9 mouse cellular contexts compared by ENCODE assay signal in genomic region chr8:114505351-114506347, GRCm38 (mm10).
DNase-seq lines count a peak whose midpoint lies in the region; ATAC-seq and TF ChIP-seq lines count a peak whose summit lies in the region.
"Had no signal": no experiment of that assay in that cellular context is flagged by ENCODE, and none has a peak within 500 bp of the region (broad histone marks: within the 10 kb centered on the region; RNA-seq: fewer than 3 reads in every experiment).

No protein-coding gene starts in this region.

- no peak overlapping the region for H3K4me2 ChIP-seq in lung, postnatal 0 days (replicated peaks; ENCODE audit: low read depth, low read length)
- H3K4me2 ChIP-seq in intestine, embryonic 14.5 days (ENCODE audit: low read length), result peak overlapping the region; percentile 32
- peak overlapping the region; percentile 18; the same call in 1 of the 2 replicates for H3K4me2 ChIP-seq in stomach, embryonic 14.5 days (replicated peaks; ENCODE audit: low read depth, low read length)
- H3K4me2 ChIP-seq: forebrain, embryonic 12.5 days had no signal

- H3K4me3 ChIP-seq in lung, postnatal 0 days (ENCODE audit: low read depth, low read length), result no peak overlapping the region
- H3K4me3 ChIP-seq in intestine, embryonic 14.5 days (ENCODE audit: low read depth, low read length), result no peak overlapping the region
- no peak overlapping the region for H3K4me3 ChIP-seq in stomach, embryonic 14.5 days (ENCODE audit: low read depth, low read length)
- H3K4me3 ChIP-seq: forebrain, embryonic 12.5 days had no signal

- H3K4me1 ChIP-seq in lung, postnatal 0 days (ENCODE audit: insufficient read depth, low read depth, low read length), result peaks cover 6% of the 10 kb centered on the region; the same call in 1 of the 2 replicates
- peaks cover 26% of the 10 kb centered on the region for H3K4me1 ChIP-seq in intestine, embryonic 14.5 days (replicated peaks; ENCODE audit: control insufficient read depth, insufficient read depth, low read length)
- H3K4me1 ChIP-seq in stomach, embryonic 14.5 days (ENCODE audit: control insufficient read depth, insufficient read depth, low read length), result peaks cover 12% of the 10 kb centered on the region; the same call in 1 of the 2 replicates

- peak; percentile 34 for ATAC-seq in frontal cortex, adult (ENCODE audit: low TSS enrichment)
- peak; percentile 33; the same call in 1 of the 2 replicates for ATAC-seq in lung, postnatal 0 days
- ATAC-seq in intestine, embryonic 14.5 days (replicated peaks; ENCODE audit: low FRiP score, low TSS enrichment, low read depth), result peak; percentile 70
- no peak for ATAC-seq in stomach, embryonic 14.5 days (ENCODE audit: insufficient number of reproducible peaks, insufficient read depth, low FRiP score, low read depth)

- no peak overlapping the region for H3K27ac ChIP-seq in lung, postnatal 0 days (ENCODE audit: low read length)
- H3K27ac ChIP-seq in intestine, embryonic 14.5 days (ENCODE audit: low read depth), result no peak overlapping the region; the same call in 1 of the 2 replicates
- no peak overlapping the region for H3K27ac ChIP-seq in stomach, embryonic 14.5 days (ENCODE audit: low read length)

- H3K36me3 ChIP-seq in lung, postnatal 0 days (ENCODE audit: insufficient read depth, low read length), result no peaks in the 10 kb centered on the region
- no peaks in the 10 kb centered on the region for H3K36me3 ChIP-seq in intestine, embryonic 14.5 days (ENCODE audit: control insufficient read depth, insufficient read depth, low read length)
- H3K36me3 ChIP-seq in stomach, embryonic 14.5 days (ENCODE audit: control insufficient read depth, insufficient read depth, low read length), result no peaks in the 10 kb centered on the region
- H3K36me3 ChIP-seq: forebrain, embryonic 12.5 days had no signal

- no peaks in the 10 kb centered on the region for H3K27me3 ChIP-seq in lung, postnatal 0 days (replicated peaks; ENCODE audit: insufficient read depth, low read length)
- H3K27me3 ChIP-seq in intestine, embryonic 14.5 days (replicated peaks; ENCODE audit: control insufficient read depth, insufficient read depth, low read length), result no peaks in the 10 kb centered on the region
- no peaks in the 10 kb centered on the region for H3K27me3 ChIP-seq in stomach, embryonic 14.5 days (ENCODE audit: control insufficient read depth, insufficient read depth, low read length)

- H3K9ac ChIP-seq in lung, postnatal 0 days (replicated peaks; ENCODE audit: low read depth), result no peak overlapping the region
- no peak overlapping the region for H3K9ac ChIP-seq in intestine, embryonic 14.5 days (ENCODE audit: low read length)
- H3K9ac ChIP-seq in stomach, embryonic 14.5 days (replicated peaks; ENCODE audit: low read depth, low read length), result no peak overlapping the region
- H3K9ac ChIP-seq: forebrain, embryonic 12.5 days had no signal

- DNase-seq in frontal cortex, postnatal 14 days (ENCODE audit: low spot score in 2 of 2), result no peak
- DNase-seq in lung, postnatal 0 days (ENCODE audit: low spot score), result no peak
- DNase-seq in lung, postnatal 10 days, result no peak
- peak; percentile 67 for DNase-seq in intestine, embryonic 14.5 days (ENCODE audit: low spot score)
- DNase-seq in right cerebral cortex, adult 2 months (ENCODE audit: low spot score in 2 of 2), result no peak
- DNase-seq in testis, postnatal 14 days (ENCODE audit: low spot score), result no peak

- TF ChIP-seq EP300 in lung, postnatal 0 days (IDR thresholded peaks at IDR 0.05), result no peak

- H3K9me3 ChIP-seq in lung, postnatal 0 days (ENCODE audit: low read length), result no peaks in the 10 kb centered on the region
- H3K9me3 ChIP-seq in intestine, embryonic 14.5 days (ENCODE audit: control insufficient read depth, low read length), result no peaks in the 10 kb centered on the region
- no peaks in the 10 kb centered on the region for H3K9me3 ChIP-seq in stomach, embryonic 14.5 days (ENCODE audit: control insufficient read depth, low read depth, low read length)
- H3K9me3 ChIP-seq: forebrain, embryonic 12.5 days had no signal

- 59% methylated on average over 18 of the region's 18 CpGs for WGBS in lung, postnatal 0 days
- WGBS in intestine, embryonic 14.5 days, result 60% methylated on average over 18 of the region's 18 CpGs
- 64% methylated on average over 18 of the region's 18 CpGs for WGBS in stomach, embryonic 14.5 days

- no peak for TF ChIP-seq CTCF in lung, postnatal 0 days (IDR thresholded peaks at IDR 0.05)
